12 mouse cellular contexts compared by ENCODE assay signal in genomic region chr2:165467824-165468452, GRCm38 (mm10). TPM values are rescaled to one million over a fixed set of nuclear protein-coding genes. Genes with fewer than 3 reads are reported as not detected.
A peak's percentile ranks its signal among the peaks of the same experiment; 100 is the strongest.
DNase-seq lines count a peak whose midpoint lies in the region; ATAC-seq lines count a peak whose summit lies in the region.
"Had no signal": no experiment of that assay in that cellular context is flagged by ENCODE, and none has a peak within 500 bp of the region (broad histone marks: within the 10 kb centered on the region; RNA-seq: fewer than 3 reads in every experiment).

No protein-coding gene starts in this region.

- H3K27ac ChIP-seq in kidney, embryonic 14.5 days (ENCODE audit: low read depth, low read length) = no peak overlapping the region
- H3K27ac ChIP-seq: embryonic facial prominence, embryonic 12.5 days; limb, embryonic 13.5 days had no signal

- no peak; the same call in 1 of the 2 replicates for ATAC-seq in kidney, embryonic 14.5 days (ENCODE audit: low FRiP score, low TSS enrichment)

- H3K9ac ChIP-seq in kidney, embryonic 14.5 days (ENCODE audit: low read depth, low read length) = no peak overlapping the region
- H3K9ac ChIP-seq: embryonic facial prominence, embryonic 12.5 days; limb, embryonic 13.5 days had no signal

- H3K27me3 ChIP-seq in kidney, embryonic 14.5 days (ENCODE audit: control insufficient read depth, insufficient read depth, low read length) = peaks cover 17% of the 10 kb centered on the region

- no peak overlapping the region for H3K4me3 ChIP-seq in kidney, embryonic 14.5 days (ENCODE audit: low read length)
- H3K4me3 ChIP-seq: embryonic facial prominence, embryonic 12.5 days; limb, embryonic 13.5 days had no signal

- intact Hi-C loops in left cerebral cortex, postnatal 36 days (cut with DNase I) = no loop called here

- 56% methylated on average over 15 of the region's 15 CpGs for WGBS in kidney, embryonic 14.5 days

- 0 out of 2 replicates have a peak, but pooled peaks cover under 1% of the 10 kb centered on the region for H3K4me1 ChIP-seq in kidney, embryonic 14.5 days (ENCODE audit: control insufficient read depth, insufficient read depth, low read length)

- no peaks in the 10 kb centered on the region for H3K9me3 ChIP-seq in kidney, embryonic 14.5 days (ENCODE audit: control insufficient read depth, low read length)
- H3K9me3 ChIP-seq: embryonic facial prominence, embryonic 12.5 days; limb, embryonic 13.5 days had no signal

- no peaks in the 10 kb centered on the region for H3K36me3 ChIP-seq in kidney, embryonic 14.5 days (ENCODE audit: control insufficient read depth, insufficient read depth, low read length)
- H3K36me3 ChIP-seq: embryonic facial prominence, embryonic 12.5 days; limb, embryonic 13.5 days had no signal

- no peak overlapping the region for H3K4me2 ChIP-seq in kidney, embryonic 14.5 days (replicated peaks; ENCODE audit: low read depth, low read length)
- H3K4me2 ChIP-seq: embryonic facial prominence, embryonic 12.5 days; limb, embryonic 13.5 days had no signal

- peak; percentile 90 for DNase-seq in kidney, adult 11 months
- peak; percentile 18 to 39 for DNase-seq in heart, adult 9 months (ENCODE audit: low spot score in 2 of 2)
- peak; percentile 79 for DNase-seq in kidney, postnatal 10 days
- DNase-seq in lung, postnatal 25 days (ENCODE audit: low spot score) = peak; percentile 43
- no peak for DNase-seq in spleen, postnatal 10 days (ENCODE audit: low spot score in 2 of 2)
- DNase-seq in left cerebral cortex, postnatal 36 days (ENCODE audit: low spot score in 2 of 2) = no peak
- DNase-seq in spleen, adult 18-20 months = no peak

RNA-seq across cellular contexts. Expression of gene Slc13a3, which starts 5.1 kb away (rescaled TPM):
- 0.24 and 0.42 TPM in 2 replicates for polyA plus RNA-seq in kidney, embryonic 14.5 days (2014; fragmentation: Nextera tagmentation; extraction: Ambion mirVana)
- total RNA-seq in left cerebral cortex, postnatal 36 days (2021) = 10 to 100 TPM; 14.1 to 17.0 TPM
- total RNA-seq: hematopoietic stem cell, adult 5-6 weeks; neutrophil, adult 5-6 weeks had no signal

RNA-seq across cellular contexts. Expression of gene Trp53rka, which starts 25.2 kb away (rescaled TPM):
- polyA plus RNA-seq in kidney, embryonic 14.5 days (2014; fragmentation: Nextera tagmentation; extraction: Ambion mirVana) = 27.0 and 42.5 TPM in 2 replicates
- total RNA-seq in left cerebral cortex, postnatal 36 days (2021) = 10 to 100 TPM; 17.5 to 22.8 TPM

RNA-seq across cellular contexts. Expression of gene Slc2a10, which starts 35.6 kb away (rescaled TPM):
- polyA plus RNA-seq in kidney, embryonic 14.5 days (2014; fragmentation: Nextera tagmentation; extraction: Ambion mirVana) = 3.0 and 6.9 TPM in 2 replicates
- total RNA-seq in left cerebral cortex, postnatal 36 days (2021) = under 1 TPM; 0.54 to 0.88 TPM
- total RNA-seq: neutrophil, adult 5-6 weeks had no signal

Comparison
In these comparisons a context has a peak if more than half of its experiments do, and no peak if none do; other contexts are left out.
1. DNase-seq: peak in kidney, adult 11 months (single experiment), heart, adult 9 months (2 of 2), kidney, postnatal 10 days (single experiment) and lung, postnatal 25 days (single experiment); none in spleen, postnatal 10 days (0 of 2), left cerebral cortex, postnatal 36 days (0 of 2) and spleen, adult 18-20 months (0 of 2).